Mouse (Mus musculus): ENCODE results near the gene Emx2.

Gene Emx2

GRCm38 (mm10) chr19:59462459-59463292 is 4.5 kb downstream of the Emx2 start:
- no peak for DNase-seq

- DNase-seq, result no peak
Observed at GRCm38 (mm10) chr19:59463842-59464443, 5.8 kb downstream of the Emx2 start.

GRCm38 (mm10) chr19:59465281-59465680 is 7.1 kb downstream of the Emx2 start:
- DNase-seq, result no peak

- DNase-seq, result no peak
Observed at GRCm38 (mm10) chr19:59465751-59466410, 7.7 kb downstream of the Emx2 start.

GRCm38 (mm10) chr19:59466417-59466937 is 8.3 kb downstream of the Emx2 start:
- DNase-seq, result no peak

- DNase-seq, result no peak
Observed at GRCm38 (mm10) chr19:59467016-59467412, 8.8 kb downstream of the Emx2 start.

- no peak for DNase-seq
Observed at GRCm38 (mm10) chr19:59467413-59468064, 9.4 kb downstream of the Emx2 start.

GRCm38 (mm10) chr19:59468065-59468810 is 10.1 kb downstream of the Emx2 start:
- peak; percentile 42 for DNase-seq

- no peak for DNase-seq
Observed at GRCm38 (mm10) chr19:59469035-59469949, 11.1 kb downstream of the Emx2 start.

- DNase-seq, result no peak
Observed at GRCm38 (mm10) chr19:59470074-59470630, 12.0 kb downstream of the Emx2 start.

- no peak for DNase-seq
Observed at GRCm38 (mm10) chr19:59470913-59471312, 12.7 kb downstream of the Emx2 start.

GRCm38 (mm10) chr19:59472844-59473243 is 14.7 kb downstream of the Emx2 start:
- no peak for DNase-seq

- DNase-seq, result no peak
Observed at GRCm38 (mm10) chr19:59479912-59480311, 21.7 kb downstream of the Emx2 start.

GRCm38 (mm10) chr19:59480563-59480962 is 22.4 kb downstream of the Emx2 start:
- DNase-seq, result no peak

- DNase-seq, result no peak
Observed at GRCm38 (mm10) chr19:59492258-59492657, 34.1 kb downstream of the Emx2 start.

- no peak for DNase-seq
Observed at GRCm38 (mm10) chr19:59496832-59497231, 38.7 kb downstream of the Emx2 start.

GRCm38 (mm10) chr19:59508896-59509295 is 50.7 kb downstream of the Emx2 start:
- DNase-seq, result no peak

- DNase-seq, result no peak
Observed at GRCm38 (mm10) chr19:59513181-59513580, 55.0 kb downstream of the Emx2 start.

Measured in right cerebral cortex, postnatal 4 days (tissue).